Comparison of ENCODE assay signal across 9 mouse cellular contexts in genomic region chr5:133487806-133488290, GRCm38 (mm10).
DNase-seq lines count a peak whose midpoint lies in the region; ATAC-seq and TF ChIP-seq lines count a peak whose summit lies in the region.
"Had no signal": no experiment of that assay in that cellular context is flagged by ENCODE, and none has a peak within 500 bp of the region (broad histone marks: within the 10 kb centered on the region; RNA-seq: fewer than 3 reads in every experiment).

No protein-coding gene starts in this region.

- H3K4me3 ChIP-seq in hindbrain, embryonic 14.5 days (replicated peaks; ENCODE audit: low read length) = no peak overlapping the region
- H3K4me3 ChIP-seq in hindbrain, embryonic 11.5 days (ENCODE audit: low read depth, low read length) = no peak overlapping the region
- no peak overlapping the region for H3K4me3 ChIP-seq in lung, postnatal 0 days (ENCODE audit: low read depth, low read length)

- no peak for TF ChIP-seq CTCF in lung, postnatal 0 days (IDR thresholded peaks at IDR 0.05)

- 47% methylated on average over 5 of the region's 5 CpGs for WGBS in hindbrain, embryonic 14.5 days
- 67% methylated on average over 5 of the region's 5 CpGs for WGBS in hindbrain, embryonic 11.5 days
- WGBS in lung, postnatal 0 days = 19% methylated on average over 5 of the region's 5 CpGs

- H3K9me3 ChIP-seq in hindbrain, embryonic 14.5 days (ENCODE audit: control insufficient read depth, low read length) = 0 out of 2 replicates have a peak, but pooled peaks cover 3% of the 10 kb centered on the region
- no peaks in the 10 kb centered on the region for H3K9me3 ChIP-seq in hindbrain, embryonic 11.5 days (ENCODE audit: control insufficient read depth, low read length)
- no peaks in the 10 kb centered on the region for H3K9me3 ChIP-seq in lung, postnatal 0 days (ENCODE audit: low read length)

- H3K4me1 ChIP-seq in hindbrain, embryonic 14.5 days (replicated peaks; ENCODE audit: control insufficient read depth, insufficient read depth, low read length) = no peaks in the 10 kb centered on the region
- no peaks in the 10 kb centered on the region for H3K4me1 ChIP-seq in hindbrain, embryonic 11.5 days (replicated peaks; ENCODE audit: control insufficient read depth, insufficient read depth, low read length)
- no peaks in the 10 kb centered on the region for H3K4me1 ChIP-seq in lung, postnatal 0 days (ENCODE audit: insufficient read depth, low read depth, low read length)

- H3K4me2 ChIP-seq in hindbrain, embryonic 14.5 days (replicated peaks) = no peak overlapping the region
- no peak overlapping the region for H3K4me2 ChIP-seq in hindbrain, embryonic 11.5 days (replicated peaks; ENCODE audit: low read depth, low read length)
- no peak overlapping the region for H3K4me2 ChIP-seq in lung, postnatal 0 days (replicated peaks; ENCODE audit: low read depth, low read length)

- TF ChIP-seq EP300 in lung, postnatal 0 days (IDR thresholded peaks at IDR 0.05) = no peak

- no peaks in the 10 kb centered on the region for H3K27me3 ChIP-seq in hindbrain, embryonic 14.5 days (ENCODE audit: control insufficient read depth, insufficient read depth, low read length)
- H3K27me3 ChIP-seq in hindbrain, embryonic 11.5 days (ENCODE audit: control insufficient read depth, insufficient read depth, low read length) = no peaks in the 10 kb centered on the region
- no peaks in the 10 kb centered on the region for H3K27me3 ChIP-seq in lung, postnatal 0 days (replicated peaks; ENCODE audit: insufficient read depth, low read length)

- ATAC-seq in hindbrain, embryonic 14.5 days (ENCODE audit: low FRiP score) = no peak
- no peak for ATAC-seq in hindbrain, embryonic 11.5 days (ENCODE audit: low FRiP score)
- ATAC-seq in lung, postnatal 0 days = peak; percentile 19; the same call in 1 of the 2 replicates

- no peaks in the 10 kb centered on the region for H3K36me3 ChIP-seq in hindbrain, embryonic 14.5 days (replicated peaks; ENCODE audit: control insufficient read depth, insufficient read depth)
- no peaks in the 10 kb centered on the region for H3K36me3 ChIP-seq in hindbrain, embryonic 11.5 days (ENCODE audit: control insufficient read depth, insufficient read depth, low read length)
- H3K36me3 ChIP-seq in lung, postnatal 0 days (ENCODE audit: insufficient read depth, low read length) = no peaks in the 10 kb centered on the region

- no peak overlapping the region for H3K9ac ChIP-seq in hindbrain, embryonic 14.5 days
- no peak overlapping the region for H3K9ac ChIP-seq in hindbrain, embryonic 11.5 days (ENCODE audit: low read depth, low read length)
- H3K9ac ChIP-seq in lung, postnatal 0 days (replicated peaks; ENCODE audit: low read depth) = no peak overlapping the region
- H3K9ac ChIP-seq: liver, embryonic 14.5 days had no signal

- H3K27ac ChIP-seq in hindbrain, embryonic 14.5 days = no peak overlapping the region
- no peak overlapping the region for H3K27ac ChIP-seq in hindbrain, embryonic 11.5 days (ENCODE audit: low read depth, low read length)
- H3K27ac ChIP-seq in lung, postnatal 0 days (ENCODE audit: low read length) = no peak overlapping the region
- H3K27ac ChIP-seq: liver, embryonic 14.5 days had no signal

- DNase-seq in hindbrain, embryonic 14.5 days (ENCODE audit: low spot score) = peak; percentile 51
- DNase-seq in hindbrain, embryonic 11.5 days (ENCODE audit: low spot score) = no peak
- DNase-seq in cerebellum, adult 8-10 months = peak; percentile 87
- peak; percentile 88 for DNase-seq in heart, adult 18-20 months
- DNase-seq in layer of hippocampus, adult 18-20 months (ENCODE audit: low spot score in 2 of 2) = peak; percentile 34 to 68
- peak; percentile 12 for DNase-seq in lung, postnatal 0 days (ENCODE audit: low spot score)
- peak; percentile 50 for DNase-seq in urinary bladder, postnatal 14 days (ENCODE audit: low spot score)
- no peak for DNase-seq in thymus, postnatal 0 days (ENCODE audit: low spot score)

Comparison
In these comparisons a context has a peak if more than half of its experiments do, and no peak if none do; other contexts are left out.
1. DNase-seq: peak in hindbrain, embryonic 14.5 days (single experiment), cerebellum, adult 8-10 months (single experiment), heart, adult 18-20 months (2 of 2), layer of hippocampus, adult 18-20 months (2 of 2), lung, postnatal 0 days (single experiment) and urinary bladder, postnatal 14 days (single experiment); none in hindbrain, embryonic 11.5 days (single experiment) and thymus, postnatal 0 days (single experiment).